8 mouse cellular contexts compared by ENCODE assay signal in the genomic region with DNA sequence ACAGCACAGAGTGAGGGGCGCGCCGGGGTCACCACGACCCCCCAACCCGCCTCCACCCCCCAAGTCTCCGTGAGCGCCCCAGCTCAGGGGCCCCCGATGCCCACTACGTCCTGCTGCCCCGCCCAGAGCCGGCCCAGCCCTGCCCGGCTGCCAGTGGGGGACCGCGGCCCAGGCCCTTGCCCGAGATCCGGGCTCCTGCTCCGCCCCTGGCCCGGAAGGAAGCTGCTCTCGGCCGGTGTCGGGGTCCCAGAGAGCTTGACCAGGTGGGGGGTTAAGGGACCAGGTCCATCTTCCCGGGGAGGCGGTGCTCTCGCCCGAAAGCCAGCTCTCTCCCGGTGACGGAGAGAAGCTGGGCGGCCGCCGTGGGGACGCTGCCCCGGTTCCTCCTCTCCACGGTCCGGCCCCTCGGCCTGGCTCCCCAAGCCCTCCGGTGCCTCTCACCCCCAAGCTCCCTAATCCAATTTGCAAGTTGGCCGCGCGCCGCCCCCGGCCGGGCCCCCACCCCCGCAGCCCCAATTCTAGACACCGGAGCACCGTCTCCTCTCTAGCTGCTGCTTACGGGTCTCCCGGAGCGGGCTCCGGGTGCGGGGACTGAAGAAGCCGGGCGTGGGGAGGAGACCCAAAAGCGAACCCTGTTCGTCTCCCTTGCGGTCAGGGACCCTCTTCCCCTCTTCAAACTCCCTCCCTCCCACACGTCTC. TPM values are rescaled to one million over a fixed set of nuclear protein-coding genes. Genes with fewer than 3 reads are reported as not detected.
DNase-seq lines count a peak whose midpoint lies in the region; ATAC-seq and TF ChIP-seq lines count a peak whose summit lies in the region.

No protein-coding gene starts in this region.

- peaks cover 13% of the 10 kb centered on the region for H3K4me1 ChIP-seq in lung, embryonic 16.5 days (replicated peaks; ENCODE audit: control insufficient read depth, insufficient read depth, low read length)
- H3K4me1 ChIP-seq in intestine, postnatal 0 days (replicated peaks; ENCODE audit: control insufficient read depth, insufficient read depth, low read length): peaks cover 6% of the 10 kb centered on the region; the same call in 1 of the 2 replicates
- peaks cover 12% of the 10 kb centered on the region for H3K4me1 ChIP-seq in olfactory bulb, adult 2 months (ENCODE audit: control insufficient read depth, insufficient read depth, low read length)

- peaks cover 99% of the 10 kb centered on the region for H3K27me3 ChIP-seq in lung, embryonic 16.5 days (ENCODE audit: control insufficient read depth, insufficient read depth, low read depth, low read length)
- peaks cover 100% of the 10 kb centered on the region for H3K27me3 ChIP-seq in intestine, postnatal 0 days (replicated peaks; ENCODE audit: control insufficient read depth, insufficient read depth, low read length)

- H3K4me3 ChIP-seq in lung, embryonic 16.5 days (ENCODE audit: low read length): peak overlapping the region; percentile 31
- H3K4me3 ChIP-seq in intestine, postnatal 0 days (ENCODE audit: low read depth, low read length): peak overlapping the region; percentile 32
- H3K4me3 ChIP-seq in olfactory bulb, adult 2 months (ENCODE audit: insufficient read depth, low read depth, low read length): peak overlapping the region; percentile 6; the same call in 1 of the 2 replicates

- H3K9me3 ChIP-seq in lung, embryonic 16.5 days (ENCODE audit: control insufficient read depth, low read length): no peaks in the 10 kb centered on the region
- no peaks in the 10 kb centered on the region for H3K9me3 ChIP-seq in intestine, postnatal 0 days (ENCODE audit: control insufficient read depth)

- H3K27ac ChIP-seq in lung, embryonic 16.5 days (ENCODE audit: low read length): no peak overlapping the region
- no peak overlapping the region for H3K27ac ChIP-seq in intestine, postnatal 0 days (ENCODE audit: low read depth, low read length)
- H3K27ac ChIP-seq in olfactory bulb, adult 2 months (ENCODE audit: insufficient read depth, low read depth, low read length): no peak overlapping the region

- no peak for TF ChIP-seq POLR2A in olfactory bulb, adult 2 months (IDR thresholded peaks at IDR 0.05; ENCODE audit: insufficient read depth, low read depth, low read length)

- DNase-seq in adrenal gland, adult 2 months: peak; percentile 25
- no peak for DNase-seq in adrenal gland, postnatal 10 days
- DNase-seq in lung, adult 18-20 months: no peak
- DNase-seq in frontal cortex, postnatal 10 days (ENCODE audit: low spot score in 2 of 2): no peak
- DNase-seq in thymus, postnatal 10 days (ENCODE audit: low spot score in 2 of 2): no peak

- TF ChIP-seq CTCF in intestine, postnatal 0 days (IDR thresholded peaks at IDR 0.05; ENCODE audit: low read depth): no peak
- no peak for TF ChIP-seq CTCF in olfactory bulb, adult 2 months (IDR thresholded peaks at IDR 0.05; ENCODE audit: insufficient read depth, low read depth, low read length)

- H3K9ac ChIP-seq in lung, embryonic 16.5 days (ENCODE audit: low read length): no peak overlapping the region
- H3K9ac ChIP-seq in intestine, postnatal 0 days (ENCODE audit: low read depth, low read length): no peak overlapping the region

- no peak; the same call in 1 of the 2 replicates for ATAC-seq in lung, embryonic 16.5 days (ENCODE audit: low read depth)
- ATAC-seq in intestine, postnatal 0 days: no peak

- no peaks in the 10 kb centered on the region for H3K36me3 ChIP-seq in lung, embryonic 16.5 days (ENCODE audit: control insufficient read depth, insufficient read depth, low read length)
- no peaks in the 10 kb centered on the region for H3K36me3 ChIP-seq in intestine, postnatal 0 days (ENCODE audit: control insufficient read depth, insufficient read depth)

- H3K4me2 ChIP-seq in lung, embryonic 16.5 days (ENCODE audit: low read depth, low read length): peak overlapping the region; percentile 44
- H3K4me2 ChIP-seq in intestine, postnatal 0 days (replicated peaks; ENCODE audit: low read depth): peak overlapping the region; percentile 58

- under 1% methylated on average over 43 of the region's 56 CpGs for WGBS in lung, embryonic 16.5 days
- under 1% methylated on average over 56 of the region's 56 CpGs for WGBS in intestine, postnatal 0 days
- 3% methylated on average over 55 of the region's 56 CpGs for WGBS in olfactory bulb, adult 2 months

RNA-seq across cellular contexts. Expression of a gene that starts 0.9 kb away (rescaled TPM):
- total RNA-seq in adrenal gland, adult 2 months (2021): not detected
- polyA plus RNA-seq in adrenal gland, adult 2 months (2012; rRNA removed): not detected in 2 replicates
- total RNA-seq in adrenal gland, postnatal 10 days (2021): not detected
- 0.06 TPM in 1 of 2 replicates, not detected in the other for polyA plus RNA-seq in lung, embryonic 16.5 days (2015; fragmentation: Nextera tagmentation; extraction: Ambion mirVana)
- polyA plus RNA-seq in intestine, postnatal 0 days (2015; fragmentation: Nextera tagmentation; extraction: Ambion mirVana): 0.07 TPM in 1 of 2 replicates, not detected in the other
- polyA plus RNA-seq in olfactory bulb, adult 2 months (2012; ENCODE audit: insufficient read depth, insufficient read length, low replicate concordance, missing spikeins): not detected in 2 replicates

RNA-seq across cellular contexts. Expression of a gene that starts 19.7 kb away (rescaled TPM):
- total RNA-seq in adrenal gland, adult 2 months (2021): under 1 TPM; 0.17 to 0.55 TPM
- polyA plus RNA-seq in adrenal gland, adult 2 months (2012; rRNA removed): 0.22 and 0.37 TPM in 2 replicates
- total RNA-seq in adrenal gland, postnatal 10 days (2021): 1 to 10 TPM in 1 of 2 experiments, under 1 TPM in 1; 1.00 to 1.7 TPM
- 5.6 and 6.1 TPM in 2 replicates for polyA plus RNA-seq in lung, embryonic 16.5 days (2015; fragmentation: Nextera tagmentation; extraction: Ambion mirVana)
- 99.5 and 102 TPM in 2 replicates for polyA plus RNA-seq in intestine, postnatal 0 days (2015; fragmentation: Nextera tagmentation; extraction: Ambion mirVana)
- polyA plus RNA-seq in olfactory bulb, adult 2 months (2012; ENCODE audit: insufficient read depth, insufficient read length, low replicate concordance, missing spikeins): not detected in 2 replicates

RNA-seq across cellular contexts. Expression of a gene that starts 29.6 kb away (rescaled TPM):
- 10 to 100 TPM; 20.8 to 23.5 TPM for total RNA-seq in adrenal gland, adult 2 months (2021)
- polyA plus RNA-seq in adrenal gland, adult 2 months (2012; rRNA removed): 65.3 and 67.8 TPM in 2 replicates
- total RNA-seq in adrenal gland, postnatal 10 days (2021): 10 to 100 TPM; 25.3 to 25.6 TPM
- 55.9 and 61.3 TPM in 2 replicates for polyA plus RNA-seq in lung, embryonic 16.5 days (2015; fragmentation: Nextera tagmentation; extraction: Ambion mirVana)
- polyA plus RNA-seq in intestine, postnatal 0 days (2015; fragmentation: Nextera tagmentation; extraction: Ambion mirVana): 29.0 and 30.1 TPM in 2 replicates
- not detected in 2 replicates for polyA plus RNA-seq in olfactory bulb, adult 2 months (2012; ENCODE audit: insufficient read depth, insufficient read length, low replicate concordance, missing spikeins)

RNA-seq across cellular contexts. Expression of a gene that starts 55.1 kb away (rescaled TPM):
- total RNA-seq in adrenal gland, adult 2 months (2021): under 1 TPM; 0.31 to 0.32 TPM
- polyA plus RNA-seq in adrenal gland, adult 2 months (2012; rRNA removed): 0.46 and 0.54 TPM in 2 replicates
- total RNA-seq in adrenal gland, postnatal 10 days (2021): 100 to 1,000 TPM in 1 of 2 experiments, 10 to 100 TPM in 1; 18.1 to 119 TPM
- polyA plus RNA-seq in lung, embryonic 16.5 days (2015; fragmentation: Nextera tagmentation; extraction: Ambion mirVana): 6.7 and 8.0 TPM in 2 replicates
- polyA plus RNA-seq in intestine, postnatal 0 days (2015; fragmentation: Nextera tagmentation; extraction: Ambion mirVana): 0.44 and 0.69 TPM in 2 replicates
- not detected in 2 replicates for polyA plus RNA-seq in olfactory bulb, adult 2 months (2012; ENCODE audit: insufficient read depth, insufficient read length, low replicate concordance, missing spikeins)

RNA-seq across cellular contexts. Expression of a gene that starts 57.7 kb away (rescaled TPM):
- total RNA-seq in adrenal gland, adult 2 months (2021): 100 to 1,000 TPM; 314 to 601 TPM
- 379 and 598 TPM in 2 replicates for polyA plus RNA-seq in adrenal gland, adult 2 months (2012; rRNA removed)
- 100 to 1,000 TPM; 442 to 819 TPM for total RNA-seq in adrenal gland, postnatal 10 days (2021)
- polyA plus RNA-seq in lung, embryonic 16.5 days (2015; fragmentation: Nextera tagmentation; extraction: Ambion mirVana): 0.13 TPM in 1 of 2 replicates, not detected in the other
- polyA plus RNA-seq in intestine, postnatal 0 days (2015; fragmentation: Nextera tagmentation; extraction: Ambion mirVana): not detected in 2 replicates
- not detected in 2 replicates for polyA plus RNA-seq in olfactory bulb, adult 2 months (2012; ENCODE audit: insufficient read depth, insufficient read length, low replicate concordance, missing spikeins)

Comparison
In these comparisons a context has a peak if more than half of its experiments do, and no peak if none do; other contexts are left out.
1. RNA of a gene that starts 19.7 kb away (polyA plus RNA-seq): 99.5 to 102 TPM in intestine, postnatal 0 days; 5.6 to 6.1 TPM in lung, embryonic 16.5 days, 0.22 to 0.37 TPM in adrenal gland, adult 2 months and not detected in olfactory bulb, adult 2 months; every median in the first group is over 10 times any median in the second.
2. RNA of a gene that starts 29.6 kb away (polyA plus RNA-seq): 65.3 to 67.8 TPM in adrenal gland, adult 2 months, 55.9 to 61.3 TPM in lung, embryonic 16.5 days and 29.0 to 30.1 TPM in intestine, postnatal 0 days; not detected in olfactory bulb, adult 2 months; every median in the first group is over 10 times any median in the second.
3. Peak in every context shown above with its lines, with median percentiles within 50 percentile points of each other: H3K4me3 ChIP-seq.